Mouse (Mus musculus): Measurements from ENCODE around the gene Gm20388.
"Not testable (repeated sequence)": the region's sequence is repeated elsewhere in the genome, so short reads cannot be mapped to it uniquely, and the experiment has no call there.

Gm20388 gene

DNA sequence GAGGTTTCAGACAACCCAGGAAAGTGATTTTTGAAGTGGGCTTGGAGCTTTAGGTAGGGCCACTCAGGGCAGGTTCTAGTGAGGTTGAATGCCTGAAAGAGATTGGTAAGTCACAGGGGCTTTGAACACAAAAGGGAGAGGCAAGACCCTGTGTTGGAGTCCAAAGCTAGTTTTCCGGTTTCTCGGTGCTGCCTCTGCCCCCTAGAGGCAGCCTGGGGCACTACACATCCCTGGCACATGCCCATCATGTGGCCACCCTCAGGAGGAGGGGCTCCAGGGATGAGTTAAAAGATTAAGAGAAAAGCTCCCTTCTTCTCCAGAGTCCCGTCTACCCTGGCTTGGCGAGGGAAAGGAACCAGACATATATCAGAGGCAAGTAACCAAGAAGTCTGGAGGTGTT is 3496.1 kb downstream of the Gm20388 start, which contains the start of gene Mc1r:
TSS of gene Mc1r (plus strand) at position 322 of the 400 bp plus-strand sequence.
- peak in 1 of 2 experiments; percentile 59 for DNase-seq

DNA sequence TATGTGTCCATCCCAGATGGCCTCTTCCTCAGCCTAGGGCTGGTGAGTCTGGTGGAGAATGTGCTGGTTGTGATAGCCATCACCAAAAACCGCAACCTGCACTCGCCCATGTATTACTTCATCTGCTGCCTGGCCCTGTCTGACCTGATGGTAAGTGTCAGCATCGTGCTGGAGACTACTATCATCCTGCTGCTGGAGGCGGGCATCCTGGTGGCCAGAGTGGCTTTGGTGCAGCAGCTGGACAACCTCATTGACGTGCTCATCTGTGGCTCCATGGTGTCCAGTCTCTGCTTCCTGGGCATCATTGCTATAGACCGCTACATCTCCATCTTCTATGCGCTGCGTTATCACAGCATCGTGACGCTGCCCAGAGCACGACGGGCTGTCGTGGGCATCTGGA is 3497.0 kb downstream of the Gm20388 start:
- DNase-seq = no peak

DNA sequence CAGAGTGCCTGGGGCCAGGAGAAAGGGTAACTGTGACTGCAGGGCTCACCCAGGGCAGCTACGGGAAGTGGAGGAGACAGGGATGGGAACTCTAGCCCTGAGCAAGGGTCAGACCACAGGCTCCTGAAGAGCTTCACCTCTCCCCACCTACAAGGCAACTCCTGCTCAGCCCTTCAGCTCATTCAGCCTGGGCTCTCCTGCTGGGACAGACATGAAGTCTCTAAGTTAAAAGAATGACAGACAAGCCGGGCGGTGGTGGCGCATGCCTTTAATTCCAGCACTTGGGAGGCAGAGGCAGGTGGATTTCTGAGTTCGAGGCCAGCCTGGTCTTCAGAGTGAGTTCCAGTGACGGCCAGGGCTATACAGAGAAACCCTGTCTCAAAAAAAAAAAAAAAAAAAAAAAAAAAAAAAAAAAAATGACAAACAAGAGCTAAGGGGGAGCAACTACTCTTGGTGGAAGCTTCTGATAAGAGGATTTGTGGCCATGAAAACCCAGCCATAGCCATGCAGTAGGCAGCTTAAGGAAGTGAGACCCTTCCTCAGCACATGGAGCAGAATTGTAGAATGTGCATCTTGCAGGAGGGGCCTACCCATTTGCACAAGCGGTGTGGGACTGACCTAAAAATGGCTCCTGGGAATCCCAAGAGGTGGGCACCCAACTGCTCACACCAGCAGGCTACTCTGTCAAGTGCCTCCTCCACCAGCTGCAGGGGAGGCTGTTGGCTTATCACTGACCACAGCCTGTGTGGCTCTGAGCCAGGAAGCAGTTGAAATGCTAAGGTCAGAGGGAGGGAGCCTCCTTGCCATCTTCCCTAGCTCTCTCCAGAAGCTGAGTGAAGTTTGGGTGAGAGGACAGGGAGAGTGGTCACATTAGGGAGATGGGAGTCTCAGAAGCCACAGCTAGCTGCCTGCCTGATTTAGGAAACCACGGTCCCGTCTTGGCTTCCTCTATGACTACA is 3498.2 kb downstream of the Gm20388 start:
- DNase-seq = no peak

DNA sequence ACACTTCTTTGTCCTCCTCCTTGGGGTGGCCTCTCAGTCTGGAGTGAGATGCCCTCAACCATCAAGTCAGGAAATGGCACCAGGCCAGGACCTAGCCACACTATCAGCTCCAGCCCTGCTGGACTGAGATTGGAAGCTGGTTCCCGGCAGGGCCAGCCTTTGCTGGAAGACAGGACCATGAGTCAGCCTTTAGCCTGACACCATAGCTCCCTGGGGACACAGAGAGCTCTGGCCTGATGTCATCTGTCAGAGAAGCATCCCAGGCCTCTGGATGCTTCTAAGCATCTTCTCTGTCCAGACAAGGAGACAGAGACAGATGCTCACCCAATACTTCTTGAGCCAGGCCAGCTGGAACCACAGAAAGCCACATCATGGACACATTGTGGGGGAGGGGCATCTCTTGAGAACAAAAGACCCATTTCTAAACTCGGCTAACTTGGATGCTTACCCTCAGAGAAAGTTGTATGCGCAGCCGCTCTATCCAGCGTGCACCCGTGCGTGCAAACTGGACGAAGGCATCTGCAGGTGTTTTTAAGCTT is 3499.5 kb downstream of the Gm20388 start:
- DNase-seq = no peak

DNA sequence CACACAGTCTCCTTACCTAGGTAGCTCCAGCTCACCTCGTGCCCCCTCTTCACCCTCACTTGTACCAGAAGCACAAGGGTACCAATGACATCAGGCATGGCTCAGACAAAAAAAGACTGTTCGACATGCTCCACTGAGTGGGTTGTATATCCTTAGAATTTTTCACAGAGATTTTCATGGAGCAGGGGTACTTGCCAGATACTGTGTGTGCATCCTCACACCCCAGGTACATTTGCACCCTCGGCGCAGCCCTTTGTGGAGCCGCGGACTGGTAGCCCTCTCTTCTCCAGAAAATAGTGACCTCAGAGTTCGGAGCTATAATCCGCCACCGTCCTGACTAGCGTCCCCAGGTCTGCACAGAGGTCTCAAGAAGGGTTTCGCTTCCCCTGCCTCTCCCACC is 3500.1 kb downstream of the Gm20388 start:
- no peak for DNase-seq

DNA sequence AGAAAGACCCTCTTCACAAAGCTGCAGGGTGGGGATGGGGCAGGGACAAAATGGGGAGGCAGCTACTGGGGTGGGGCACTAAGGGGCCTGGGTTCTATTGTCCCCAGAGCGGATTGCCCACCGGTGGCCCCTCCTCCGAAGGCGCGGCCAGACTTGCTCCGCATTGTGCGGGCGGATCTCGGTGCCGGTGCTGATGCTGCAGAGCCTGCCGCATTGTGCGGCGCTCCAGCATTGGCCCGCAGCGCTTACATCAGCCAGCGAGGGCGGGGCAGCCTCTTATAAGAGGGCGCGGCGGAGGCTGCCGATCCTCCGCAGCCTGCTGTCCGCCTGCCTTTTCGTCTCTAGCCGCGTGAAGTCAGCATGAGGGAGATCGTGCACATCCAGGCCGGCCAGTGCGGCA is 3500.6 kb downstream of the Gm20388 start, which contains the start of gene Tubb3:
TSS of gene Tubb3 (plus strand) at position 179 of the 400 bp plus-strand sequence.
- DNase-seq = no peak

DNA sequence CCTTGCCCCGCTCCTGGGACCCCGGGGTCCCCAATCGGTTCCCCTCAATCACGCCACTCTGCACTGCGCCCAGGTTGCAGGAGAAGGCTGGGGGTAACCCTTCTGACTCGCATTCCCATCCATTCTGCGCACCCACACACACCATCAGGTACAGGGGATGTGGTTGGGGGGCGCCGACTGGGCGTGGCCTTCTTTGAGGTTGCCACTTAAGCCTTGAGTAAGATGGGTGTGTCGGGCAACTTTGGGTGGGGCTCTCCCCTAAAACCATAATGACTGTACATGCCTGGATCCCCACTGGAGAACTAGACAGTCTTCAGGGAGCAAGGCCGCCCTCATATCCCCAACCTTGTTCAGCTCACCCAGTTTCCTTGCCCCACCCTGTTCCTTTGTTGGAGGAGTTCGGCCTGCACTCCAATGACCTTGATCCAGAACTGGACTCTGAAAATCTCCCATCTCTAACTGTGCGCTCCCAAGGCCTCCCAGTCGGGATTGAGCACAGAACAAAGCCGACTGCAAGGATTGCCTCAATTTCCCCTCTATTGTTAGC is 3501.2 kb downstream of the Gm20388 start:
- DNase-seq = no peak

DNA sequence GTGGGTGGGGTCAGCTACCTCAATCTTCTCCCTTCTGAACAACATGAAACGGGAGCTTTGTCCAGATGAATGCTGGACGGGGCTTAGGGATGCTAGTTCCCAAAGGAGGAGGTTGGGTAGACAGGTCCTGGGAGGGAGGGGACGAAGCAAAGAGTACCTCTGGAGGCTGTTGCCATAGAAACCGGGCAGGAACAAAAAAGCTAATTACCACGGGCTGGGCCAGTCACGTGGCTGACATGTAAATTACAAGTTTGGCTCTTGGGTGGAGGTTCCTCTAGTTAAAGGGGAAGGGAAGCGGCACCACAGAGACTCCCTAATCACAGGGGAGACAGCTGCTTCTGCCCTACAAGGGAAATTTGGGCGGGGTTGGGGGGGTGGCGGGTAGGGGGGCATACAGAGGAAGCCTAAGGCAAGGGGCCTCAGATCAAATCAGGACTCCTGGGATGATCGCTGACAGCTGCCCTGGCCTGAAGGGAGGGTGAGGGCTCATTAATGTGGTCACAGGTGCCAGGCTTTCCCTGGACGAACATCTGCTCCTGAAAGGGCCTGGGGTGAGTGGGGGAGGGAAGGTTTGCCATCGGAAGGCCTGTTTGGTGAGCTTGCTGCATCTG is 3502.0 kb downstream of the Gm20388 start:
- DNase-seq = peak in 1 of 2 experiments; percentile 39

DNA sequence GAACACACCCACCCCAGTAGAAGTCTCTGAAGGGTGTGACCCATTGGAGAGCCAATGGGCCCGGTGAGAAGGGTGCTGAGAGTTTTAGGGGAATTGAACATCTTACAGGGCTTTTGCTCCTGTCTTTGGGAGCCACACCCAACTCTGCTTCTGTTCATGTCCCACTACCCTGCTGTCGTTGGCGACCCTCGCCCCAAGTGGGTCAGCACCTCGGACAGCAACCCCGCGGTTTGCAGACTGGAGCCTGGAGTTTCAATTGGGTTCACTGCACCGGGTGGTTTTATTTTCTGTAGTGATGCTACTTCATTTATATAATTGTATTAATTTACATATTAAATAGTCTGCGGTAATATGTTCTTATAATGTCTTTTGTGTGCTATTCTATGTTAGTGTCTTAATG is 3503.6 kb downstream of the Gm20388 start:
- no peak for DNase-seq

DNA sequence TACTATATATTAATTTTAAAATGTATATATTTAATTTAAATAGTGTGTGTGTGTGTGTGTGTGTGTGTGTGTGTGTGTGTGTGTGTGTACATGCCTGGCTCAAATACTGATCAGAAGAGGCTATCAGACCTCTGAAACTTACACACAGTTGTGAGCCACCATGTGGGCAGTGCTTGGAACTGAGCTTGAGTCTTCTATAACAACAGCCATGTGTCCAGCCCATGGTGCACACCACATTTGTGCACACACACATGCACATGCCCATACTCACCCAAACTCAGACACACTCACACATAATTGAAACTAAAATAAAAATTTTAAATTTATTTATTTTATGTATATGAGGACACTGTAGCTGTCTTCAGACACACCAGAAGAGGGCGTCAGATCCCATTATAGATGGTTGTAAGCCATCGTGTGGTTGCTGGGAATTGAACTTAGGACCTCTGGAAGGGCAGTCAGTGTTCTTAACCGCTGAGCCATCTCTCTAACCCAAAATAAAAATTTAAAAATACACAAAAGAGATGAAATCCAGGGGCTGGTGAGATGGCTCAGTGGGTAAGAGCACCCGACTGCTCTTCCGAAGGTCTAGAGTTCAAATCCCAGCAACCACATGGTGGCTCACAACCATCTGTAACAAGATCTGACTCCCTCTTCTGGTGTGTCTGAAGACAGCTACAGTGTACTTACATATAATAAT is 3504.5 kb downstream of the Gm20388 start:
- not testable (repeated sequence) for DNase-seq

DNA sequence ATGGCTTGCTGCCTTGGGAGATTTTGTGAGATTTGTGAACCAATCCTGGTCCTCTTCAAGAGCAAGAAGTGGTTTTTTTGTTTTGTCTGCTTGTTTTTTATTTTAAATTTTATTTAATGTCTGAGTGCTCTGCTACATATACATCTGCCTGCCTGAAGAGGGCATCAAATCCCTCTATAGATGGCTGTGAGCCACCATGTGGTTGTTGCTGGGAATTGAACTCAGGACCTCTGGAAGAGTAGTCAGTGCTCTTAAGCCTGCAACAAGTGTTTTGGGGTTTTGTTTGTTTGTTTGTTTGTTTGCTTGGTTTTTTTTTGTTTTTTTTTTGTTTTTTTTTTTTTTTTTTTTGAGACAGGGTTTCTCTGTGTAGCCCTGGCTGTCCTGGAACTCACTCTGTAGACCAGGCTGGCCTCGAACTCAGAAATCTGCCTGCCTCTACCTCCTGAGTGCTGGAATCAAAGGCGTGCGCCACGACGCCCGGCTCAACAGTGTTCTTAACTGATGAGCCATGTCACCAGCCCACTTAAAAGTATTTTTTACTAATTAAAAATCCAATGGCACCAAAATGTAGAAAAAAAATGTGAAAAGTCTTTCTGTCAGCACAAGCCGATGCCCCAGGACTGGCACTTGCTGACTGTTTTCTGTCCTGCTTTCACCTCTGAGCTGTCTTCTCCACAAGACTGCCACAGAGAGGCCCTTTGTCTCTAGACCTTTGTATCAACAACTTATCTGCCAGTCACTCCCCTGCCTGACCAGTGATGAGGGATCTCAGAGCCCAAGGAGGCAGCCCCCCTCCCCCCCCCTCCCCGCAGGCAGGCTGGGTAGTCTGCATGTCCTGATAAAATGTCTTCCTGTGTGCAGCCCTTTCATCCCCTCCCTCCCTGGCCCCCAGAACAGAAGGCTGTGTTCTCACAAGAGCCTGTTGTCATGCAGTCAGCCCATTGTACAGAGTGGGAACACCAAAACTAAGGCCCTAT is 3505.6 kb downstream of the Gm20388 start:
- no peak for DNase-seq

DNA sequence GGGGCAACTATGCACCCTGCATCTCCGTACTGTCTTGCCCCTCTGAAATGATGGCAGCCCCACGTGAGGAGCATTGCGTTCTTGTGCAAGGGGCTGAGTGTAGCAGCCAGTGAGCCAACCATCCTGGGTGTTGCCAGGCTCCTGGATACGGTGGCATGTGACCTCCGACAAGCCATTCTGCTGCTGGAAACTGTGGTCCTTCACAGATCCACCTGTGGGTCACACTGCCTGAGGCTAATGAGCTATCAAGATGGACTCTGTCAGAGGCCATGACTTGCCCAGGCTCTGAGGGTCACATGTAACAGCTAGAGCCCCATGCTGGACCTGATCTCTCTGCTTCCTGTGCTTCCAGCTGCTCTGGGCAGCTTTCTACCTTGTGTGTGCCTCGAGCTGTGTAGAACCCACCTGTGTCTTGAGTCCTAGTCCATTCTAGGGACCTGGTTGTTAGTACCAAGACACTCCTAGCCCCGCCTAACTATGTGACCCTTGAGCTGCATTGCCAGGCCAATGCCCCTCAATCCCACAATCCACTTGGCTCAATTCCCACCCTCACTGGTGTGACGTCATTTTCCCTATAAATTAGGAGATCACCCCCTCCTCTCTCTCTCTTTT is 3506.4 kb downstream of the Gm20388 start:
- no peak for DNase-seq

DNA sequence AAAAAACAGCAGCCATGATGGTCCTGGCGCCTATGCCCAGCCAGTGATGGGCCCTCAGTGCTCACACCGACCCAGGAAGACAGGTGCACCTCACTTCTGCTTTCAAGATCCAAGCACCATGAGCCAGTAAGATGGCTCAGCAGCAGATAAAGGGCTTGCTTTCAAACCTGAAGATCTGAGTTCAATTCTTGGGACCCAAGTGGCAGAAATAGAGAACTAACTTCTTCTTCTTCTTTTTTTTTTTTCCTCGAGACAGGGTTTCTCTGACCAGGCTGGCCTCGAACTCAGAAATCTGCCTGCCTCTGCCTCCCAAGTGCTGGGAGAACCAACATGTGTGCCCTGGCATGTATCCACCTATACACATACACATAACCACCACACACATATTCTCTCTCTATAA is 3509.1 kb downstream of the Gm20388 start:
- no peak for DNase-seq

DNA sequence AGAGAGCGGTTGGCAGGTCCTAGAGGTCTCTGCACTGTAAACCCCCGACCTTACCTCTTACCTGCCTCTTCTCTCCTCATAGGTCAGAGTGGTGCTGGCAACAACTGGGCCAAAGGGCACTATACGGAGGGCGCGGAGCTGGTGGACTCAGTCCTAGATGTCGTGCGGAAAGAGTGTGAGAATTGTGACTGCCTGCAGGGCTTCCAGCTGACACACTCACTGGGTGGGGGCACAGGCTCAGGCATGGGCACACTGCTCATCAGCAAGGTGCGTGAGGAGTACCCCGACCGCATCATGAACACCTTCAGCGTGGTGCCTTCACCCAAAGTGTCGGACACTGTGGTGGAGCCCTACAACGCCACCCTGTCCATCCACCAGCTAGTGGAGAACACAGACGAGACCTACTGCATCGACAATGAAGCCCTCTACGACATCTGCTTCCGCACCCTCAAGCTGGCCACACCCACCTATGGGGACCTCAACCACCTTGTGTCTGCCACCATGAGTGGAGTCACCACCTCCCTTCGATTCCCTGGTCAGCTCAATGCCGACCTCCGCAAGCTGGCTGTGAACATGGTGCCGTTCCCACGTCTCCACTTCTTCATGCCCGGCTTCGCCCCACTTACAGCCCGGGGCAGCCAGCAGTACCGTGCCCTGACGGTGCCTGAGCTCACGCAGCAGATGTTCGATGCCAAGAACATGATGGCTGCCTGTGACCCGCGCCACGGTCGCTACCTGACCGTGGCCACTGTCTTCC is 3510.1 kb downstream of the Gm20388 start:
- no peak for DNase-seq

DNA sequence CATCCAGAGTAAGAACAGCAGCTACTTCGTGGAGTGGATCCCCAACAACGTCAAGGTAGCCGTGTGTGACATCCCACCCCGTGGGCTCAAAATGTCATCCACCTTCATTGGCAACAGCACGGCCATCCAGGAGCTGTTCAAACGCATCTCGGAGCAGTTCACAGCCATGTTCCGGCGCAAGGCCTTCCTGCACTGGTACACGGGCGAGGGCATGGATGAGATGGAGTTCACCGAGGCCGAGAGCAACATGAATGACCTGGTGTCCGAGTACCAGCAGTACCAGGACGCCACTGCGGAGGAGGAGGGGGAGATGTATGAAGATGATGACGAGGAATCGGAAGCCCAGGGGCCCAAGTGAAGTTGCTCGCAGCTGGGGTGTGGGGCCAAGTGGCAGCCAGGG is 3510.7 kb downstream of the Gm20388 start:
- DNase-seq = no peak

DNA sequence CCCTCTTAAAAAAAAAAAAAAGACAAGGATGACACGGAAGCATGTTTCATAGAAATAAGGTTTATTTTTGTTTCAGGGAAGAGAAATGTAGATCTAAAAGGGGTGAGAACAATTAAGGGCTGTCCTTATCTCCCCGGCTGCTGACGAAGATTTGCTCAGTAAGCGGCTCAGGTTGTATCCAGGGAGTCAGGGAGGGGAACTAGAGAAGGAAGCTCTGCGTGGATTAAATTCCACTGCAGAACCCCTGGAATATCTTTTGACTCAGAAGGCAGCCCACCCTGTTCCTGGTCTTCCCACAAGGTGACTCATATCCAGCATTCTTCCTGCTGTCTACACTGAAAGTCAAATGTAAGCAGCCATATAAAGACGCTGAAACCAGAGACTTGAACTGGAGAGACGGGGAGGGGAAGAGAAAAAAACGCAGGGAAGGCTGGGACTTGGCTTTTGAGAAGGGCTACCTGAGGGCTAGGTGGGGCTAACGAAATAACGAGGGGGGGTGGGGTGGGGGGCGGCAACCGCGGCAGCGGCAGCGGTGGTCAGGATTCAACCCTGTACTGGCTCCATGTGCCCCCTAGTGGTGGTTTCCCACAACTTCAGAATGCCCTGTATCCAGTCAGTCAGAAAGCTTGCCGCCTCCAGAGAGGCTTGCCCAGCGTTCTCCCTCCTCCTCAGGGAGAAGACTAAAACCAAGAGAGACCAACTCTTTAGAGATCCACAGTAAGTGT is 3511.6 kb downstream of the Gm20388 start:
- no peak for DNase-seq

DNA sequence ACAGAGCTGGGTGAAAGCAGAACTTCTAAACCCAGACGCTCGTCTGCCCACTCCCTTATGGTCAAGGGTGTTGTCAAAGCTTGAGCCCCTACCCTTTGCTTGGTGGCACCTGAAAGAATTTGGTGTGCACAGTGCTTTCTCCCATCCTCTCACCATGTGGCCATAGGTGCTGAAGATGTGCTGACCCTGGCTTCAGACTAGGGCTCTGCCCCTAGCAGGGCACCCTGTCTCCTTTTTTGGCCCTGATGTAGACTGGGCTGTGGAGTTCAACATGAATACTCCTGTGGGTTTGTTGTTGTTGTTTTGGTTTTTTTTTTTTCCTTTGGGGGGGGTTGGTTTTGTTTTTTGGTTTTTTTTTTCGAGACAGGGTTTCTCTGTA is 3512.1 kb downstream of the Gm20388 start:
- no peak for DNase-seq

DNA sequence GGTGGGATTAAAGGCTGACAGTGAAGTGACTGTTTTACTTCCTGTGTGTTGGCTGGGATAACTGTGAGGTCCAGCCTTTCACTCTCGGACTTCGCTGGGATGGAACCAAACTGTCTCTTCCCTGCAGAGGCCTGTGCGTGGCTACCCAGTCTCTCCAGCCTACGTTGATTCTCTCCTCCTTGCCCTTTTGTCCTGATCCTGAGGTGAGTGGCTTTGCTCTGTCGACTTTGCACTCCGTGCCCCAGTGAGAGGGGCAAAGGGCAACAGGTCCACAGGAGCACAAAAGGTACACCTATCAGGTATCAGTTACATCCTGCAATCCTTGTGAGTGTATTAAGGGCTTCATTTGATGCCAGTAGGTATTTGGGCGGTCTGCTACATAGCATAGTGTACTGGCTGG is 3512.8 kb downstream of the Gm20388 start, which contains the start of gene Def8:
TSS of gene Def8 (plus strand) at position 87 of the 400 bp plus-strand sequence.
- no peak for DNase-seq
